Mouse (Mus musculus): ENCODE results near the gene Pln.

Pln gene

GRCm38 (mm10) chr10:53367265-53367664 lies 29.8 kb downstream of the Pln start:
- DNase-seq, result no peak

- DNase-seq, result no peak
These were observed 36.6 kb downstream of the Pln start for GRCm38 (mm10) chr10:53373885-53374578.

GRCm38 (mm10) chr10:53377096-53377495 lies 39.6 kb downstream of the Pln start:
- DNase-seq, result no peak

GRCm38 (mm10) chr10:53378296-53378695 lies 40.8 kb downstream of the Pln start:
- peak; percentile 24 for DNase-seq

- DNase-seq, result no peak
These were observed 41.7 kb downstream of the Pln start for GRCm38 (mm10) chr10:53378981-53379708.

GRCm38 (mm10) chr10:53379709-53380106 lies 42.2 kb downstream of the Pln start, which contains the start of gene Cep85l:
Gene Cep85l, minus strand, starts transcription at chr10:53379947.
- peak; percentile 95 for DNase-seq

GRCm38 (mm10) chr10:53382696-53383365 lies 45.4 kb downstream of the Pln start:
- no peak for DNase-seq

- no peak for DNase-seq
These were observed 47.4 kb downstream of the Pln start for GRCm38 (mm10) chr10:53384896-53385295.

- no peak for DNase-seq
These were observed 48.0 kb downstream of the Pln start for GRCm38 (mm10) chr10:53385438-53385837.

- DNase-seq, result no peak
These were observed 50.9 kb downstream of the Pln start for GRCm38 (mm10) chr10:53388227-53388920.

- DNase-seq, result no peak
These were observed 57.6 kb downstream of the Pln start for GRCm38 (mm10) chr10:53394923-53395629.

All from kidney, postnatal 10 days (tissue).